Mouse (Mus musculus) liver, adult 2 months (tissue): ENCODE data around the gene Kcne1. TPM values are rescaled to one million over a fixed set of nuclear protein-coding genes. Genes with fewer than 3 reads are reported as not detected.

Experiments
- DNase-seq: peaks from one replicate; pipeline ENCODE4 v3.0.0-alpha.2; 2011; ENCODE audit warnings: low read depth, low spot score; ENCODE audit errors: extremely low read depth
- H3K27ac ChIP-seq: fragments of 200-500 bp; replicated peaks from 2 replicates; pipeline ENCODE4 v1.5.1; 2012; ENCODE audit warnings: low read depth, mild to moderate bottlenecking, control low read depth, inconsistent platforms, low read length; ENCODE audit not compliant: insufficient read depth
- H3K27me3 ChIP-seq: fragments of 200-500 bp; 2 replicates; pipeline ENCODE4 v1.6.1; 2012; ENCODE audit warnings: mild to moderate bottlenecking, moderate library complexity, low read length, inconsistent platforms; ENCODE audit not compliant: control insufficient read depth, insufficient read depth
- H3K36me3 ChIP-seq: fragments of 200-500 bp; 2 replicates; pipeline ENCODE4 v1.6.1; 2012; ENCODE audit warnings: low read length, inconsistent platforms; ENCODE audit not compliant: control insufficient read depth, insufficient read depth
- H3K4me1 ChIP-seq: fragments of 200-500 bp; 2 replicates; pipeline ENCODE4 v1.6.1; 2011; ENCODE audit warnings: low read length; ENCODE audit not compliant: control insufficient read depth, insufficient read depth
- H3K4me3 ChIP-seq: fragments of 200-500 bp; 2 replicates; pipeline ENCODE4 v1.5.1; 2011; ENCODE audit warnings: low read depth, mild to moderate bottlenecking, control low read depth, low read length, moderate library complexity; ENCODE audit not compliant: insufficient read depth
- H3K79me2 ChIP-seq: fragments of 200-500 bp; 2 replicates; pipeline ENCODE4 v1.6.1; 2012; ENCODE audit warnings: inconsistent platforms, mild to moderate bottlenecking, low read length, moderate library complexity; ENCODE audit not compliant: control insufficient read depth, insufficient read depth
- H3K9ac ChIP-seq: fragments of 200-500 bp; 2 replicates; pipeline ENCODE4 v1.6.1; 2012; ENCODE audit warnings: low read depth, mild to moderate bottlenecking, control low read depth, inconsistent platforms, low read length
- CTCF ChIP-seq: fragments of 200-500 bp; IDR thresholded peaks from 2 replicates; pipeline ENCODE4 v1.5.1; 2011; ENCODE audit warnings: low read depth, low read length, control low read depth
- POLR2A ChIP-seq: fragments of 200-500 bp; IDR thresholded peaks from 2 replicates; pipeline ENCODE4 v1.6.1; 2011; ENCODE audit warnings: low read length, control low read depth; ENCODE audit not compliant: insufficient read depth; ENCODE audit errors: extremely low read depth
- WGBS: fragments of 180-500 bp; shearing (Covaris S2); methylation state at CpG from one replicate; pipeline ENCODE4 v1.1.7; 2018; 5-methylcytosine and 5-hydroxymethylcytosine counted together
- polyA plus RNA-seq: library from polyadenylated mRNA; depleted of rRNA; stranded (reverse); fragments of >200 nt; gene quantifications from 2 replicates; pipeline ENCODE4 v1.2.3, GENCODE M21; 2012
- total RNA-seq: library from RNA; depleted of rRNA; stranded (reverse); fragments of >200 nt; gene quantifications from 2 replicates; pipeline ENCODE4 v1.2.3, GENCODE M21; 2014

The Kcne1 gene
- total and polyA plus RNA-seq, 2 experiments = not detected

GRCm38 (mm10) chr16:92399490-92400458, 40.5 kb upstream of the Kcne1 start:
- TF ChIP-seq POLR2A (peak; percentile 88), CTCF (no peak)

GRCm38 (mm10) chr16:92398574-92399118, 39.4 kb upstream of the Kcne1 start:
- H3K79me2 ChIP-seq = no peaks in the 10 kb centered on the region
- H3K27ac ChIP-seq = peak overlapping the region; percentile 81
- TF ChIP-seq CTCF (peak; percentile 25; the same call in 1 of the 2 replicates), POLR2A (no peak)
- peak overlapping the region; percentile 59 for H3K9ac ChIP-seq
- H3K4me3 ChIP-seq = peak overlapping the region; percentile 57
- 18% methylated on average over 6 of the region's 6 CpGs for WGBS
- H3K27me3 ChIP-seq = no peaks in the 10 kb centered on the region
- peaks cover 25% of the 10 kb centered on the region for H3K36me3 ChIP-seq
- peaks cover 26% of the 10 kb centered on the region for H3K4me1 ChIP-seq
- peak; percentile 74 for DNase-seq

More at GRCm38 (mm10) chr16:92399490-92400458, 40.5 kb upstream of the Kcne1 start:
- under 1% methylated on average over 37 of the region's 37 CpGs for WGBS
- Histone ChIP-seq H3K4me1 (peaks cover 26% of the 10 kb centered on the region), H3K36me3 (peaks cover 20% of the 10 kb centered on the region), H3K27me3 (no peaks in the 10 kb centered on the region), H3K79me2 (no peaks in the 10 kb centered on the region), H3K4me3 (peak overlapping the region; percentile 57), H3K27ac (peak overlapping the region; percentile 86), H3K9ac (peak overlapping the region; percentile 83)
- peak; percentile 92 for DNase-seq

GRCm38 (mm10) chr16:92397745-92398573, 38.7 kb upstream of the Kcne1 start:
- H3K79me2 ChIP-seq = no peaks in the 10 kb centered on the region
- 19% methylated on average over 10 of the region's 10 CpGs for whole genome bisulfite sequencing
- H3K27ac ChIP-seq = peak overlapping the region; percentile 81
- H3K4me1 ChIP-seq = peaks cover 26% of the 10 kb centered on the region
- H3K27me3 ChIP-seq = no peaks in the 10 kb centered on the region
- peak overlapping the region; percentile 59 for H3K9ac ChIP-seq
- peaks cover 30% of the 10 kb centered on the region for H3K36me3 ChIP-seq
- peak overlapping the region; percentile 57 for H3K4me3 ChIP-seq
- TF ChIP-seq POLR2A = no peak
- no peak for TF ChIP-seq CTCF
- peak; percentile 95 for DNase-seq

GRCm38 (mm10) chr16:92393732-92394131, 34.5 kb upstream of the Kcne1 start:
- TF ChIP-seq POLR2A (no peak), CTCF (peak; percentile 49)
- DNase-seq = no peak
- no peak overlapping the region for H3K27ac ChIP-seq

GRCm38 (mm10) chr16:92387692-92388091, 28.4 kb upstream of the Kcne1 start:
- H3K9ac ChIP-seq = no peak overlapping the region
- H3K27me3 ChIP-seq = no peaks in the 10 kb centered on the region
- WGBS = 72% methylated on average over 10 of the region's 10 CpGs
- DNase-seq = no peak
- no peak overlapping the region for H3K4me3 ChIP-seq
- no peaks in the 10 kb centered on the region for H3K79me2 ChIP-seq
- peaks cover 4% of the 10 kb centered on the region; the same call in 1 of the 2 replicates for H3K36me3 ChIP-seq
- H3K4me1 ChIP-seq = no peaks in the 10 kb centered on the region
- H3K27ac ChIP-seq = no peak overlapping the region
- TF ChIP-seq CTCF = no peak
- no peak for TF ChIP-seq POLR2A

More at GRCm38 (mm10) chr16:92393732-92394131, 34.5 kb upstream of the Kcne1 start:
- Histone ChIP-seq H3K27me3 (no peaks in the 10 kb centered on the region), H3K79me2 (no peaks in the 10 kb centered on the region), H3K36me3 (peaks cover 37% of the 10 kb centered on the region), H3K4me3 (no peak overlapping the region), H3K4me1 (peaks cover 12% of the 10 kb centered on the region), H3K9ac (no peak overlapping the region)
- 93% methylated on average over 3 of the region's 3 CpGs for WGBS
